Mouse (Mus musculus) ES-Bruce4 (cell line): ENCODE data around the gene Tbc1d1. TPM values are rescaled to one million over a fixed set of nuclear protein-coding genes. Genes with fewer than 3 reads are reported as not detected.
"Not testable (repeated sequence)": the region's sequence is repeated elsewhere in the genome, so short reads cannot be mapped to it uniquely, and the experiment has no call there.

Experiments
- H3K27ac ChIP-seq: 2 replicates; pipeline ENCODE4 v1.5.1; 2012; ENCODE audit warnings: low read length, inconsistent platforms; ENCODE audit not compliant: insufficient read depth
- H3K27me3 ChIP-seq: 2 replicates; pipeline ENCODE4 v1.6.1; 2012; ENCODE audit warnings: mild to moderate bottlenecking, low read length, inconsistent platforms; ENCODE audit not compliant: control insufficient read depth, poor library complexity, insufficient read depth, severe bottlenecking
- H3K36me3 ChIP-seq: 2 replicates; pipeline ENCODE4 v1.6.1; 2012; ENCODE audit warnings: inconsistent platforms, mild to moderate bottlenecking, low read length, moderate library complexity; ENCODE audit not compliant: control insufficient read depth, poor library complexity, insufficient read depth, severe bottlenecking
- H3K4me1 ChIP-seq: one replicate; pipeline ENCODE4 v1.8.1; 2011; ENCODE audit warnings: low read length; ENCODE audit not compliant: control insufficient read depth, insufficient read depth
- H3K4me3 ChIP-seq: 2 replicates; pipeline ENCODE4 v1.5.1; 2011; ENCODE audit warnings: low read depth, mild to moderate bottlenecking, low read length
- H3K9ac ChIP-seq: 2 replicates; pipeline ENCODE4 v1.6.1; 2012; ENCODE audit warnings: low read depth, mild to moderate bottlenecking, inconsistent platforms; ENCODE audit not compliant: poor library complexity, severe bottlenecking
- H3K9me3 ChIP-seq: replicated peaks from 2 replicates; pipeline ENCODE4 v1.6.1; 2012; ENCODE audit warnings: mild to moderate bottlenecking, low read length, inconsistent platforms; ENCODE audit not compliant: control insufficient read depth, poor library complexity, insufficient read depth, severe bottlenecking
- CTCF ChIP-seq: IDR thresholded peaks from one replicate; pipeline ENCODE4 v1.8.1; 2011; ENCODE audit warnings: low read depth, low read length
- EP300 ChIP-seq: IDR thresholded peaks from 2 replicates; pipeline ENCODE4 v1.6.1; 2011; ENCODE audit warnings: low read depth, low read length; ENCODE audit not compliant: insufficient read depth
- POLR2A ChIP-seq: IDR thresholded peaks from one replicate; pipeline ENCODE4 v1.8.1; 2011; ENCODE audit warnings: low read length; ENCODE audit not compliant: insufficient read depth
- polyA plus RNA-seq: library from polyadenylated mRNA; stranded (reverse); fragments of >200 nt; gene quantifications from 2 replicates; pipeline ENCODE4 v1.2.4, GENCODE M21; 2011; ENCODE audit warnings: low read depth; ENCODE audit not compliant: missing spikeins, insufficient read depth, insufficient read length

Gene Tbc1d1
- polyA plus RNA-seq, 1 experiment = 46.2 TPM

- H3K9me3 ChIP-seq = no peaks in the 10 kb centered on the region
- peaks cover 5% of the 10 kb centered on the region for H3K4me1 ChIP-seq
- H3K27me3 ChIP-seq = no peaks in the 10 kb centered on the region
- H3K36me3 ChIP-seq = no peaks in the 10 kb centered on the region
- no peak overlapping the region for H3K9ac ChIP-seq
- no peak overlapping the region for H3K27ac ChIP-seq
- no peak overlapping the region for H3K4me3 ChIP-seq
- no peak for TF ChIP-seq POLR2A
- TF ChIP-seq EP300 = no peak
- no peak for TF ChIP-seq CTCF
Measured at GRCm38 (mm10) chr5:64325741-64326355, 169.7 kb downstream of the Tbc1d1 start.

DNA sequence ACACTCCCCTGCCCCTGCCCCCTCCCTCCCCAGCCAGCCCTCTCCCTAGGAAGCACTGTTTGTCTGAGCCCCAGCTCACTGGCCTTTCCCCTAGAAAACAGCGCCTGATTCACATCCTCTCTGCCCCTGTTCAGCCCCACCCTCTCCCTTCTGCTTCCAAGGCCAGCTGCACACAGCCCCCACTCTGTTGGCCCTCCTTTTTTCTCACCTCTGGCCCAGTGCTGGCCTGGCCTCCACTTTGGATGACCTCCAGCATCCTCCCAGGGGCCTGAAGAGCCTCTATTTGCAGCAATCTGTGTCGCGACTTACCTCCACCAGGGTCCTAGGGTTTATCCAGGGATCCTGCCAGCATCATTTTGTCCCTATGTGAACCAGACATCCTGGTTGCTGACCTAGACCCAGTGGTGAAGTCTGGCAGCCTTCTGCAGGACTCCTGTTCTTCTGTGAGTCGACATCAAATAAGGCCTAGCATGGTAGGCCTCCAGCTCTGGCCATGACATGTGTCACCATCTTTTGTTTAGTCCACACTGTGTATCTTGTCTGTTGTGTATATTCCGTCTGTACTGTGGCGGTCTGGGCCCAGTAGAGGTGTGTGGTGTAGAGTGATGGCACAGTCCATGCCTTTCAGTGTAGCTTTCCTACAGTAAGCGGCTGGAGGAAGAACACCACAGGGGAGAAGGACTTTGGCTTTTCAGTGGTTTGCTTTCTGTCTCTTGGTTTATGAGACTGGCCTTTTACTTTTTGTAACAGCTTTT lies 170.5 kb downstream of the Tbc1d1 start:
- no peaks in the 10 kb centered on the region for H3K36me3 ChIP-seq

DNA sequence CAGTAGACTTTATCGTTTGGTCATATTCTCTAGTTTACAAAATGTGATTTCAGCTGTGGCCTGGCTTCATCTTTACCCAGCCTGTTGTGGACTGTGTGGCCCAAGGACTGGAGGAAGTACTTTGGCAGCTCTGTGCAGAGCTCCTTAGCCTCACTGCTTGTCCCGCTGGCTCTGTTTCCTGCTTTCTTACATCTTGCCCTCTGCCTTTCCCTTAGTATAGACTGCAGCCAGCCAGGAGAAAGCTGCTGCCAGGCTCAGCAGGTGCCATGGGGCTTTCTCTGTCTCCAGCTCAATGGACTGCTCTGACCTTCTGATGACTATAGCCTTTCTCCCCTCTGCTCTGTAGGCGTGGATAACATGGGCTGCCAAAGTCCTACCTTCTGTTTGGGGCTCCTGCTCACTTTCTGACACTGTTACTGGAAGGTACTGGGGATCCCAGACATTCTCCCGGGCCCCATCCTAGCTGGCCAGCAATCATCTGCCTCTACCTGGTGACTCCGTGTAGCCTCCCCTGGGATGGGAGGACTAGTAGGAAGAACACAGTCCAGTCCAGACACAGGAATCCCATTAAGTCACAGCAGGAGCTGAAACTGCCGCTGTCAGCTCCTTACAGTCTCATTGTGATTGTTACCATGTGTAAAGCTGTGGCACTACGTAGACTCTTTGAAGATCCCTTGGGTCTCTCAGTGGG lies 171.3 kb downstream of the Tbc1d1 start:
- Histone ChIP-seq H3K36me3 (no peaks in the 10 kb centered on the region), H3K27me3 (no peaks in the 10 kb centered on the region), H3K4me3 (no peak overlapping the region), H3K27ac (no peak overlapping the region), H3K9ac (no peak overlapping the region), H3K4me1 (peaks cover 5% of the 10 kb centered on the region), H3K9me3 (no peaks in the 10 kb centered on the region)
- TF ChIP-seq POLR2A (no peak), CTCF (no peak), EP300 (no peak)

More for the DNA sequence above, 170.5 kb downstream of the Tbc1d1 start:
- Histone ChIP-seq H3K27me3 (no peaks in the 10 kb centered on the region), H3K9me3 (no peaks in the 10 kb centered on the region), H3K4me3 (no peak overlapping the region), H3K27ac (no peak overlapping the region), H3K9ac (no peak overlapping the region), H3K4me1 (peaks cover 5% of the 10 kb centered on the region)
- TF ChIP-seq CTCF (no peak), EP300 (no peak), POLR2A (no peak)

DNA sequence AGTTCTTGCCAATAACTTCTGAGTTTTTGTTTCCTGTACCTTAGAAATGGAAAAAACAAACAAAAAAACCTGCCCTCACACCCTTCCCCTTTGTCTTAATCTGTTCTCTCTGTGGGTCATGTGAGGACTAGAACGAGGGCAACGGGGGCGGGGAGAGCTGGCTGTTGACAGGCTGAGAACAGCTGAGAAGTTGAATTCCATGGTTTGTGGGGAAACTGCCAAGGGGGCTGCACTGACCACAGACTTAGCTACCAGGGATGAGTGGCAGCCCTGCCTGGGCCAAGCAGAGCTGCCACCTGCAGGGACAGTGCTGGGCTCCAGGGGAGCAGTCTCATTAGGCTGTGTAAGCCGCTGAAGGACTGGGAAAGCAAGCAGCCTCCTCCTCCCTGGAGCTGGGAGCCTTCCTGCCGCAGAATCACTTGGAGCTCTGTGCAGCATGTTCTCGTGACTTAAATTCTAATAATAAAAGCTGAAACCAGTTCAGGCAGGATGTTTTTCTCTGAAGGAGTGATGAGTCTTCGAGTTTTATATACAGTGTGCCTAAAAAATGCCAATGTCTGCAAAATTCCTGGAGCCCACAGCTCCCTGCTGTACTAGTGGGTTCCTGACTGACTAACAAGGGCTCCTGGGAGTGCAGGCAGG lies 180.8 kb downstream of the Tbc1d1 start:
- TF ChIP-seq POLR2A (no peak), EP300 (no peak), CTCF (no peak)
- no peaks in the 10 kb centered on the region for H3K9me3 ChIP-seq
- no peaks in the 10 kb centered on the region for H3K27me3 ChIP-seq
- no peaks in the 10 kb centered on the region for H3K36me3 ChIP-seq
- H3K9ac ChIP-seq = no peak overlapping the region
- no peaks in the 10 kb centered on the region for H3K4me1 ChIP-seq
- no peak overlapping the region for H3K4me3 ChIP-seq
- no peak overlapping the region for H3K27ac ChIP-seq

GRCm38 (mm10) chr5:64338795-64339194 lies 182.7 kb downstream of the Tbc1d1 start:
- not testable (repeated sequence) for H3K27me3 ChIP-seq, H3K9ac ChIP-seq, H3K9me3 ChIP-seq, H3K4me3 ChIP-seq, H3K36me3 ChIP-seq, H3K27ac ChIP-seq, H3K4me1 ChIP-seq

GRCm38 (mm10) chr5:64340366-64340765 lies 184.3 kb downstream of the Tbc1d1 start:
- Histone ChIP-seq H3K27ac (no peak overlapping the region), H3K4me3 (no peak overlapping the region), H3K9me3 (no peaks in the 10 kb centered on the region), H3K27me3 (no peaks in the 10 kb centered on the region), H3K4me1 (peaks cover 7% of the 10 kb centered on the region), H3K9ac (no peak overlapping the region), H3K36me3 (no peaks in the 10 kb centered on the region)
- TF ChIP-seq CTCF = no peak
- TF ChIP-seq POLR2A = no peak
- no peak for TF ChIP-seq EP300
